Mouse (Mus musculus): ENCODE measurements around the gene Anxa6. TPM values are rescaled to one million over a fixed set of nuclear protein-coding genes. Genes with fewer than 3 reads are reported as not detected.
A peak's percentile ranks its signal among the peaks of the same experiment; 100 is the strongest.
"Not testable (repeated sequence)": the region's sequence is repeated elsewhere in the genome, so short reads cannot be mapped to it uniquely, and the experiment has no call there.

The Anxa6 gene
- polyA plus RNA-seq, 1 experiment from 2014 or later = 112 TPM

- not testable (repeated sequence) for ATAC-seq (replicated peaks; ENCODE audit: insufficient number of reproducible peaks, low FRiP score, low TSS enrichment, low read depth); H3K27ac ChIP-seq (replicated peaks; ENCODE audit: low read depth, low read length)
- WGBS = 43% methylated on average over 10 of the region's 10 CpGs
Observed at GRCm38 (mm10) chr11:54955400-54955734, 77.9 kb downstream of the Anxa6 start.

GRCm38 (mm10) chr11:54954716-54955115, 78.5 kb downstream of the Anxa6 start:
- Histone ChIP-seq H3K4me1 (ENCODE audit: control insufficient read depth, insufficient read depth, low read length) (no peaks in the 10 kb centered on the region), H3K36me3 (replicated peaks; ENCODE audit: control insufficient read depth, insufficient read depth, low read depth, low read length) (no peaks in the 10 kb centered on the region), H3K4me3 (ENCODE audit: low read depth, low read length) (no peak overlapping the region), H3K9me3 (replicated peaks; ENCODE audit: control insufficient read depth, low read length) (no peaks in the 10 kb centered on the region), H3K27ac (replicated peaks; ENCODE audit: low read depth, low read length) (no peak overlapping the region), H3K9ac (replicated peaks; ENCODE audit: low read length) (no peak overlapping the region), H3K4me2 (ENCODE audit: low read depth, low read length) (no peak overlapping the region), H3K27me3 (ENCODE audit: control insufficient read depth, insufficient read depth, low read length) (no peaks in the 10 kb centered on the region)
- WGBS = 83% methylated on average over 8 of the region's 8 CpGs
- no peak for DNase-seq (ENCODE audit: low spot score)
- no peak for ATAC-seq (replicated peaks; ENCODE audit: insufficient number of reproducible peaks, low FRiP score, low TSS enrichment, low read depth)

More at GRCm38 (mm10) chr11:54955400-54955734, 77.9 kb downstream of the Anxa6 start:
- DNase-seq (ENCODE audit: low spot score); H3K36me3 ChIP-seq (replicated peaks; ENCODE audit: control insufficient read depth, insufficient read depth, low read depth, low read length); H3K27me3 ChIP-seq (ENCODE audit: control insufficient read depth, insufficient read depth, low read length); H3K4me1 ChIP-seq (ENCODE audit: control insufficient read depth, insufficient read depth, low read length); H3K9me3 ChIP-seq (replicated peaks; ENCODE audit: control insufficient read depth, low read length): not testable (repeated sequence)
- Histone ChIP-seq H3K4me2 (ENCODE audit: low read depth, low read length) (peak overlapping the region; percentile 61), H3K4me3 (ENCODE audit: low read depth, low read length) (peak overlapping the region; percentile 85), H3K9ac (replicated peaks; ENCODE audit: low read length) (peak overlapping the region; percentile 76)

GRCm38 (mm10) chr11:54953993-54954446, 79.2 kb downstream of the Anxa6 start:
- Histone ChIP-seq H3K4me1 (ENCODE audit: control insufficient read depth, insufficient read depth, low read length) (no peaks in the 10 kb centered on the region), H3K9ac (replicated peaks; ENCODE audit: low read length) (no peak overlapping the region), H3K4me3 (ENCODE audit: low read depth, low read length) (no peak overlapping the region), H3K36me3 (replicated peaks; ENCODE audit: control insufficient read depth, insufficient read depth, low read depth, low read length) (no peaks in the 10 kb centered on the region), H3K4me2 (ENCODE audit: low read depth, low read length) (no peak overlapping the region), H3K27ac (replicated peaks; ENCODE audit: low read depth, low read length) (no peak overlapping the region), H3K27me3 (ENCODE audit: control insufficient read depth, insufficient read depth, low read length) (no peaks in the 10 kb centered on the region), H3K9me3 (replicated peaks; ENCODE audit: control insufficient read depth, low read length) (no peaks in the 10 kb centered on the region)
- ATAC-seq (replicated peaks; ENCODE audit: insufficient number of reproducible peaks, low FRiP score, low TSS enrichment, low read depth) (no peak), DNase-seq (ENCODE audit: low spot score) (no peak)
- WGBS = 51% methylated on average over 9 of the region's 9 CpGs

GRCm38 (mm10) chr11:54952651-54953050, 80.6 kb downstream of the Anxa6 start:
- Histone ChIP-seq H3K27me3 (ENCODE audit: control insufficient read depth, insufficient read depth, low read length) (no peaks in the 10 kb centered on the region), H3K4me2 (ENCODE audit: low read depth, low read length) (no peak overlapping the region), H3K9me3 (replicated peaks; ENCODE audit: control insufficient read depth, low read length) (no peaks in the 10 kb centered on the region), H3K4me3 (ENCODE audit: low read depth, low read length) (no peak overlapping the region), H3K36me3 (replicated peaks; ENCODE audit: control insufficient read depth, insufficient read depth, low read depth, low read length) (no peaks in the 10 kb centered on the region), H3K4me1 (ENCODE audit: control insufficient read depth, insufficient read depth, low read length) (no peaks in the 10 kb centered on the region), H3K27ac (replicated peaks; ENCODE audit: low read depth, low read length) (no peak overlapping the region), H3K9ac (replicated peaks; ENCODE audit: low read length) (no peak overlapping the region)
- ATAC-seq (replicated peaks; ENCODE audit: insufficient number of reproducible peaks, low FRiP score, low TSS enrichment, low read depth) = no peak
- no peak for DNase-seq (ENCODE audit: low spot score)
- 74% methylated on average over 6 of the region's 6 CpGs for WGBS

- no peak for DNase-seq (ENCODE audit: low spot score)
- Histone ChIP-seq H3K9me3 (replicated peaks; ENCODE audit: control insufficient read depth, low read length) (no peaks in the 10 kb centered on the region), H3K27ac (replicated peaks; ENCODE audit: low read depth, low read length) (no peak overlapping the region), H3K27me3 (ENCODE audit: control insufficient read depth, insufficient read depth, low read length) (no peaks in the 10 kb centered on the region), H3K4me3 (ENCODE audit: low read depth, low read length) (no peak overlapping the region), H3K4me2 (ENCODE audit: low read depth, low read length) (no peak overlapping the region), H3K4me1 (ENCODE audit: control insufficient read depth, insufficient read depth, low read length) (no peaks in the 10 kb centered on the region), H3K36me3 (replicated peaks; ENCODE audit: control insufficient read depth, insufficient read depth, low read depth, low read length) (no peaks in the 10 kb centered on the region), H3K9ac (replicated peaks; ENCODE audit: low read length) (no peak overlapping the region)
- no peak for ATAC-seq (replicated peaks; ENCODE audit: insufficient number of reproducible peaks, low FRiP score, low TSS enrichment, low read depth)
- WGBS = 83% methylated on average over 6 of the region's 6 CpGs
Observed at GRCm38 (mm10) chr11:54950684-54951083, 82.6 kb downstream of the Anxa6 start.

GRCm38 (mm10) chr11:54949717-54950116, 83.5 kb downstream of the Anxa6 start:
- WGBS = 67% methylated on average over 1 of the region's 1 CpGs
- Histone ChIP-seq H3K36me3 (replicated peaks; ENCODE audit: control insufficient read depth, insufficient read depth, low read depth, low read length) (no peaks in the 10 kb centered on the region), H3K4me2 (ENCODE audit: low read depth, low read length) (no peak overlapping the region), H3K9me3 (replicated peaks; ENCODE audit: control insufficient read depth, low read length) (no peaks in the 10 kb centered on the region), H3K27me3 (ENCODE audit: control insufficient read depth, insufficient read depth, low read length) (no peaks in the 10 kb centered on the region), H3K27ac (replicated peaks; ENCODE audit: low read depth, low read length) (no peak overlapping the region), H3K4me1 (ENCODE audit: control insufficient read depth, insufficient read depth, low read length) (no peaks in the 10 kb centered on the region), H3K4me3 (ENCODE audit: low read depth, low read length) (no peak overlapping the region), H3K9ac (replicated peaks; ENCODE audit: low read length) (no peak overlapping the region)
- DNase-seq (ENCODE audit: low spot score) (no peak), ATAC-seq (replicated peaks; ENCODE audit: insufficient number of reproducible peaks, low FRiP score, low TSS enrichment, low read depth) (no peak)

- no peak for ATAC-seq (replicated peaks; ENCODE audit: insufficient number of reproducible peaks, low FRiP score, low TSS enrichment, low read depth)
- WGBS = 78% methylated on average over 3 of the region's 3 CpGs
- H3K36me3 ChIP-seq (replicated peaks; ENCODE audit: control insufficient read depth, insufficient read depth, low read depth, low read length) = no peaks in the 10 kb centered on the region
- no peak for DNase-seq (ENCODE audit: low spot score)
- H3K4me1 ChIP-seq (ENCODE audit: control insufficient read depth, insufficient read depth, low read length) = no peaks in the 10 kb centered on the region
- H3K9me3 ChIP-seq (replicated peaks; ENCODE audit: control insufficient read depth, low read length) = no peaks in the 10 kb centered on the region
- H3K27ac ChIP-seq (replicated peaks; ENCODE audit: low read depth, low read length) = no peak overlapping the region
- no peak overlapping the region for H3K4me3 ChIP-seq (ENCODE audit: low read depth, low read length)
- no peak overlapping the region for H3K9ac ChIP-seq (replicated peaks; ENCODE audit: low read length)
- H3K27me3 ChIP-seq (ENCODE audit: control insufficient read depth, insufficient read depth, low read length) = no peaks in the 10 kb centered on the region
- H3K4me2 ChIP-seq (ENCODE audit: low read depth, low read length) = no peak overlapping the region
Observed at GRCm38 (mm10) chr11:54944702-54945101, 88.5 kb downstream of the Anxa6 start.

- ATAC-seq (replicated peaks; ENCODE audit: insufficient number of reproducible peaks, low FRiP score, low TSS enrichment, low read depth) = no peak
- no peak overlapping the region for H3K27ac ChIP-seq (replicated peaks; ENCODE audit: low read depth, low read length)
- no peaks in the 10 kb centered on the region for H3K27me3 ChIP-seq (ENCODE audit: control insufficient read depth, insufficient read depth, low read length)
- 80% methylated on average over 7 of the region's 7 CpGs for WGBS
- H3K4me1 ChIP-seq (ENCODE audit: control insufficient read depth, insufficient read depth, low read length) = no peaks in the 10 kb centered on the region
- no peaks in the 10 kb centered on the region for H3K9me3 ChIP-seq (replicated peaks; ENCODE audit: control insufficient read depth, low read length)
- no peak for DNase-seq (ENCODE audit: low spot score)
- H3K36me3 ChIP-seq (replicated peaks; ENCODE audit: control insufficient read depth, insufficient read depth, low read depth, low read length) = no peaks in the 10 kb centered on the region; the same call in 1 of the 2 replicates
- H3K4me3 ChIP-seq (ENCODE audit: low read depth, low read length) = no peak overlapping the region
- H3K9ac ChIP-seq (replicated peaks; ENCODE audit: low read length) = no peak overlapping the region
- no peak overlapping the region for H3K4me2 ChIP-seq (ENCODE audit: low read depth, low read length)
Observed at GRCm38 (mm10) chr11:54940056-54940455, 93.2 kb downstream of the Anxa6 start.
